Mouse (Mus musculus) ES-E14 (cell line): ENCODE measurements around the gene Zfp688. TPM values are rescaled to one million over a fixed set of nuclear protein-coding genes. Genes with fewer than 3 reads are reported as not detected.
"Not testable (repeated sequence)": the region's sequence is repeated elsewhere in the genome, so short reads cannot be mapped to it uniquely, and the experiment has no call there.

Source experiments
- DNase-seq: peaks from one replicate; pipeline ENCODE4 v3.0.0-alpha.2; 2013; ENCODE audit warnings: low read depth, low spot score
- H3K27ac ChIP-seq: 2 replicates; pipeline ENCODE4 v1.5.1; 2012; ENCODE audit warnings: low read depth, mild to moderate bottlenecking, low read length, moderate library complexity, mixed read lengths; ENCODE audit not compliant: poor library complexity, insufficient read depth, severe bottlenecking
- H3K36me3 ChIP-seq: 2 replicates; pipeline ENCODE4 v1.6.1; 2012; ENCODE audit warnings: mild to moderate bottlenecking, low read length, moderate library complexity, mixed read lengths; ENCODE audit not compliant: control insufficient read depth, poor library complexity, insufficient read depth, severe bottlenecking
- H3K4me1 ChIP-seq, 2 experiments: fragments of 150-350 bp in 1 of 2; sonication (generic) in 1 of 2; 2 replicates each; pipeline ENCODE4 v1.6.1; 2012; ENCODE audit warnings: low read length in 2 of 2, mild to moderate bottlenecking in 1 of 2, mixed read lengths in 1 of 2; ENCODE audit not compliant: control insufficient read depth in 2 of 2, insufficient read depth in 2 of 2, poor library complexity in 1 of 2
- H3K4me3 ChIP-seq, 2 experiments: fragments of 150-350 bp in 1 of 2; sonication (generic) in 1 of 2; 2 replicates each; pipeline ENCODE4 v1.5.1; 2012; ENCODE audit warnings: low read length in 2 of 2, low read depth in 1 of 2, mild to moderate bottlenecking in 1 of 2, mixed read lengths in 1 of 2; ENCODE audit not compliant: insufficient read depth in 1 of 2, poor library complexity in 1 of 2, severe bottlenecking in 1 of 2
- H3K9ac ChIP-seq: 2 replicates; pipeline ENCODE4 v1.6.1; 2012; ENCODE audit warnings: low read depth, mild to moderate bottlenecking, low read length, mixed read lengths; ENCODE audit not compliant: poor library complexity, insufficient read depth, severe bottlenecking
- H3K9me3 ChIP-seq: fragments of 150-350 bp; sonication (generic); 2 replicates; pipeline ENCODE4 v1.6.1; 2012; ENCODE audit warnings: low read depth, mild to moderate bottlenecking, low read length; ENCODE audit not compliant: control insufficient read depth, insufficient read depth
- CHD2 ChIP-seq: IDR thresholded peaks from 2 replicates; pipeline ENCODE4 v1.6.1; 2014; ENCODE audit warnings: mild to moderate bottlenecking, low read depth, low read length, inconsistent platforms
- HCFC1 ChIP-seq: IDR thresholded peaks from 2 replicates; pipeline ENCODE4 v1.6.1; 2012; ENCODE audit warnings: low read length, inconsistent platforms, borderline replicate concordance; ENCODE audit not compliant: insufficient read depth
- MAFK ChIP-seq: IDR thresholded peaks from 2 replicates; pipeline ENCODE4 v1.6.1; 2014; ENCODE audit warnings: mild to moderate bottlenecking, low read depth, low read length, inconsistent platforms; ENCODE audit not compliant: insufficient read depth
- ZC3H11A ChIP-seq: IDR thresholded peaks from 2 replicates; pipeline ENCODE4 v1.6.1; 2012; ENCODE audit warnings: low read depth, mild to moderate bottlenecking, inconsistent platforms, low read length, borderline replicate concordance
- ZNF384 ChIP-seq: IDR thresholded peaks from 2 replicates; pipeline ENCODE4 v1.6.1; 2012; ENCODE audit warnings: low read depth, low read length, inconsistent platforms
- in situ Hi-C, 2 experiments: fragments of 600-800 bp; cut with MboI; formaldehyde crosslinking; loops; one replicate each; pipeline ENCODE4 v1.15.1; 2025; ENCODE audit warnings: low sequenced_read_pairs in 2 of 2, inconsistent platforms in 1 of 2; ENCODE audit not compliant: unreplicated experiment in 2 of 2
- total RNA-seq: library from RNA; depleted of rRNA; stranded (reverse); fragments of 300-350 nt; gene quantifications from 2 replicates; pipeline ENCODE4 v1.2.3, GENCODE M21; 2012

Zfp688 gene
- total RNA-seq, 1 experiment = 12.5 TPM

- Histone ChIP-seq H3K27ac (peak overlapping the region; percentile 93; the same call in 1 of the 2 replicates), H3K4me3 (no peak overlapping the region), H3K9ac (no peak overlapping the region; the same call in 1 of the 2 replicates), H3K9me3 (0 out of 2 replicates have a peak, but pooled peaks cover 10% of the 10 kb centered on the region), H3K36me3 (peaks cover 11% of the 10 kb centered on the region), H3K4me1 (no peaks in the 10 kb centered on the region)
- TF ChIP-seq MAFK (no peak), CHD2 (0 out of 2 replicates have a peak, but pooled peaks have one; percentile 22), ZNF384 (no peak)
- DNase-seq = no peak
- in situ Hi-C loops = no loop called here
These were observed 44.7 kb upstream of the Zfp688 start for GRCm38 (mm10) chr7:127466606-127467005.

GRCm38 (mm10) chr7:127465670-127466069 is 43.8 kb upstream of the Zfp688 start:
- Histone ChIP-seq H3K9me3 (peaks cover 12% of the 10 kb centered on the region; the same call in 1 of the 2 replicates), H3K27ac (peak overlapping the region; percentile 93), H3K36me3 (peaks cover 15% of the 10 kb centered on the region)
- in situ Hi-C loops, H3K4me3 ChIP-seq, DNase-seq, H3K4me1 ChIP-seq, H3K9ac ChIP-seq: not testable (repeated sequence)

- in situ Hi-C loops = no loop called here
- no peak overlapping the region for H3K9ac ChIP-seq
- H3K4me1 ChIP-seq = no peaks in the 10 kb centered on the region
- peaks cover 12% of the 10 kb centered on the region; the same call in 1 of the 2 replicates for H3K9me3 ChIP-seq
- H3K36me3 ChIP-seq = peaks cover 16% of the 10 kb centered on the region
- no peak for TF ChIP-seq CHD2
- no peak for TF ChIP-seq MAFK
- no peak for TF ChIP-seq HCFC1
- no peak for TF ChIP-seq ZNF384
- no peak for TF ChIP-seq ZC3H11A
- H3K4me3 ChIP-seq = no peak overlapping the region
- DNase-seq = no peak
- H3K27ac ChIP-seq = peak overlapping the region; percentile 93
These were observed 43.3 kb upstream of the Zfp688 start for GRCm38 (mm10) chr7:127465191-127465590.

- H3K9ac ChIP-seq, H3K4me1 ChIP-seq, H3K4me3 ChIP-seq, H3K27ac ChIP-seq, H3K9me3 ChIP-seq, in situ Hi-C loops, DNase-seq: not testable (repeated sequence)
- peaks cover 19% of the 10 kb centered on the region for H3K36me3 ChIP-seq
These were observed 37.4 kb upstream of the Zfp688 start, which contains the start of gene Prr14 for GRCm38 (mm10) chr7:127459311-127459710. TSS of gene Prr14 (plus strand) at chr7:127459611.

- H3K4me1 ChIP-seq, H3K9me3 ChIP-seq, in situ Hi-C loops, DNase-seq, H3K9ac ChIP-seq, H3K4me3 ChIP-seq: not testable (repeated sequence)
- TF ChIP-seq ZNF384 = peak; percentile 80; the same call in 1 of the 2 replicates
- peak overlapping the region; percentile 2; the same call in 1 of the 2 replicates for H3K27ac ChIP-seq
- H3K36me3 ChIP-seq = peaks cover 19% of the 10 kb centered on the region
These were observed 36.7 kb upstream of the Zfp688 start for GRCm38 (mm10) chr7:127458371-127459122.
